Mouse (Mus musculus): ENCODE measurements at regions not wholly inside any gene's neighbourhood (a gene's known extent, or its start where the extent isn't known, plus 50 kb on each side); places are given as distances from the start of the nearest gene placed in this dataset.

GRCm38 (mm10) chr3:132417742-132418141 lies 211.9 kb upstream of the Gimd1 start:
- ATAC-seq (ENCODE audit: low FRiP score, low read depth): no peak
- H3K9ac ChIP-seq (replicated peaks): no peak overlapping the region
- H3K4me1 ChIP-seq: no peaks in the 10 kb centered on the region
- H3K9me3 ChIP-seq: no peaks in the 10 kb centered on the region
- H3K27ac ChIP-seq (replicated peaks): no peak overlapping the region
- no peaks in the 10 kb centered on the region for H3K36me3 ChIP-seq
- H3K4me2 ChIP-seq (replicated peaks): no peak overlapping the region
- no peak overlapping the region for H3K4me3 ChIP-seq
- WGBS: 66% methylated on average over 2 of the region's 2 CpGs
- no peaks in the 10 kb centered on the region for H3K27me3 ChIP-seq

GRCm38 (mm10) chr3:132425819-132426671 lies 203.6 kb upstream of the Gimd1 start:
- no peak overlapping the region for H3K4me2 ChIP-seq (replicated peaks)
- H3K9me3 ChIP-seq: no peaks in the 10 kb centered on the region
- no peaks in the 10 kb centered on the region for H3K27me3 ChIP-seq
- no peaks in the 10 kb centered on the region for H3K4me1 ChIP-seq
- no peak overlapping the region for H3K27ac ChIP-seq (replicated peaks)
- no peaks in the 10 kb centered on the region for H3K36me3 ChIP-seq
- no peak for ATAC-seq (ENCODE audit: low FRiP score, low read depth)
- H3K9ac ChIP-seq (replicated peaks): no peak overlapping the region
- 73% methylated on average over 11 of the region's 11 CpGs for whole genome bisulfite sequencing
- H3K4me3 ChIP-seq: no peak overlapping the region

- no peak for ATAC-seq (ENCODE audit: low FRiP score, low read depth)
- H3K9me3 ChIP-seq: no peaks in the 10 kb centered on the region
- no peaks in the 10 kb centered on the region for H3K36me3 ChIP-seq
- H3K4me2 ChIP-seq (replicated peaks): no peak overlapping the region
- no peaks in the 10 kb centered on the region for H3K27me3 ChIP-seq
- no peak overlapping the region for H3K9ac ChIP-seq (replicated peaks)
- 62% methylated on average over 9 of the region's 9 CpGs for WGBS
- no peak overlapping the region for H3K27ac ChIP-seq (replicated peaks)
- no peak overlapping the region for H3K4me3 ChIP-seq
- H3K4me1 ChIP-seq: no peaks in the 10 kb centered on the region
Observed at GRCm38 (mm10) chr3:132427244-132427643, 202.4 kb upstream of the Gimd1 start.

GRCm38 (mm10) chr3:132428148-132428547 lies 201.5 kb upstream of the Gimd1 start:
- 88% methylated on average over 17 of the region's 17 CpGs for WGBS
- ATAC-seq (ENCODE audit: low FRiP score, low read depth): no peak

GRCm38 (mm10) chr3:132431805-132432204 lies 197.8 kb upstream of the Gimd1 start:
- H3K4me1 ChIP-seq: no peaks in the 10 kb centered on the region
- no peak overlapping the region for H3K4me2 ChIP-seq (replicated peaks)
- no peaks in the 10 kb centered on the region for H3K36me3 ChIP-seq
- no peaks in the 10 kb centered on the region for H3K9me3 ChIP-seq
- H3K27ac ChIP-seq (replicated peaks): no peak overlapping the region
- no peak overlapping the region for H3K9ac ChIP-seq (replicated peaks)
- ATAC-seq (ENCODE audit: low FRiP score, low read depth): no peak
- no peak overlapping the region for H3K4me3 ChIP-seq
- H3K27me3 ChIP-seq: no peaks in the 10 kb centered on the region

More at GRCm38 (mm10) chr3:132428148-132428547, 201.5 kb upstream of the Gimd1 start:
- no peak overlapping the region for H3K4me2 ChIP-seq (replicated peaks)
- H3K27ac ChIP-seq (replicated peaks): no peak overlapping the region
- H3K4me3 ChIP-seq: no peak overlapping the region
- no peaks in the 10 kb centered on the region for H3K9me3 ChIP-seq
- no peaks in the 10 kb centered on the region for H3K4me1 ChIP-seq
- H3K36me3 ChIP-seq: no peaks in the 10 kb centered on the region
- H3K9ac ChIP-seq (replicated peaks): no peak overlapping the region
- H3K27me3 ChIP-seq: no peaks in the 10 kb centered on the region

- Histone ChIP-seq H3K4me1 (no peaks in the 10 kb centered on the region), H3K27ac (replicated peaks) (no peak overlapping the region), H3K9me3 (no peaks in the 10 kb centered on the region), H3K36me3 (no peaks in the 10 kb centered on the region), H3K9ac (replicated peaks) (no peak overlapping the region), H3K4me3 (no peak overlapping the region), H3K27me3 (no peaks in the 10 kb centered on the region), H3K4me2 (replicated peaks) (no peak overlapping the region)
- no peak for ATAC-seq (ENCODE audit: low FRiP score, low read depth)
- WGBS: 91% methylated on average over 6 of the region's 6 CpGs
Observed at GRCm38 (mm10) chr3:132441226-132441625, 188.4 kb upstream of the Gimd1 start.

GRCm38 (mm10) chr3:132453927-132454326 lies 175.7 kb upstream of the Gimd1 start:
- H3K36me3 ChIP-seq: no peaks in the 10 kb centered on the region
- WGBS: 63% methylated on average over 4 of the region's 4 CpGs
- no peak overlapping the region for H3K27ac ChIP-seq (replicated peaks)
- H3K9me3 ChIP-seq: no peaks in the 10 kb centered on the region
- no peaks in the 10 kb centered on the region for H3K4me1 ChIP-seq
- no peaks in the 10 kb centered on the region for H3K27me3 ChIP-seq
- no peak for ATAC-seq (ENCODE audit: low FRiP score, low read depth)
- no peak overlapping the region for H3K9ac ChIP-seq (replicated peaks)
- H3K4me2 ChIP-seq (replicated peaks): no peak overlapping the region
- H3K4me3 ChIP-seq: no peak overlapping the region

- Histone ChIP-seq H3K27ac (replicated peaks) (no peak overlapping the region), H3K36me3 (no peaks in the 10 kb centered on the region), H3K9ac (replicated peaks) (no peak overlapping the region), H3K4me3 (no peak overlapping the region), H3K4me1 (no peaks in the 10 kb centered on the region), H3K27me3 (no peaks in the 10 kb centered on the region), H3K9me3 (no peaks in the 10 kb centered on the region), H3K4me2 (replicated peaks) (no peak overlapping the region)
- ATAC-seq (ENCODE audit: low FRiP score, low read depth): no peak
- WGBS: 79% methylated on average over 5 of the region's 5 CpGs
Observed at GRCm38 (mm10) chr3:132462348-132462959, 167.2 kb upstream of the Gimd1 start.

- 46% methylated on average over 4 of the region's 4 CpGs for WGBS
- no peaks in the 10 kb centered on the region for H3K36me3 ChIP-seq
- no peaks in the 10 kb centered on the region for H3K4me1 ChIP-seq
- no peak overlapping the region for H3K4me2 ChIP-seq (replicated peaks)
- no peak overlapping the region for H3K9ac ChIP-seq (replicated peaks)
- no peak overlapping the region for H3K27ac ChIP-seq (replicated peaks)
- H3K27me3 ChIP-seq: no peaks in the 10 kb centered on the region
- H3K9me3 ChIP-seq: no peaks in the 10 kb centered on the region
- no peak for ATAC-seq (ENCODE audit: low FRiP score, low read depth)
- H3K4me3 ChIP-seq: no peak overlapping the region
Observed at GRCm38 (mm10) chr3:132471070-132471469, 158.6 kb upstream of the Gimd1 start.

- 92% methylated on average over 5 of the region's 5 CpGs for WGBS
- Histone ChIP-seq H3K36me3 (no peaks in the 10 kb centered on the region), H3K27me3 (no peaks in the 10 kb centered on the region), H3K9me3 (no peaks in the 10 kb centered on the region), H3K9ac (replicated peaks) (no peak overlapping the region), H3K27ac (replicated peaks) (no peak overlapping the region), H3K4me2 (replicated peaks) (no peak overlapping the region), H3K4me3 (no peak overlapping the region), H3K4me1 (no peaks in the 10 kb centered on the region)
- ATAC-seq (ENCODE audit: low FRiP score, low read depth): no peak
Observed at GRCm38 (mm10) chr3:132477768-132478167, 151.9 kb upstream of the Gimd1 start.

GRCm38 (mm10) chr3:132479275-132479674 lies 150.3 kb upstream of the Gimd1 start:
- no peaks in the 10 kb centered on the region for H3K27me3 ChIP-seq
- no peak overlapping the region for H3K27ac ChIP-seq (replicated peaks)
- H3K36me3 ChIP-seq: no peaks in the 10 kb centered on the region
- no peak overlapping the region for H3K4me2 ChIP-seq (replicated peaks)
- ATAC-seq (ENCODE audit: low FRiP score, low read depth): no peak
- no peaks in the 10 kb centered on the region for H3K9me3 ChIP-seq
- no peaks in the 10 kb centered on the region for H3K4me1 ChIP-seq
- H3K4me3 ChIP-seq: no peak overlapping the region
- no peak overlapping the region for H3K9ac ChIP-seq (replicated peaks)
- WGBS: 78% methylated on average over 2 of the region's 2 CpGs

- Histone ChIP-seq H3K9me3 (no peaks in the 10 kb centered on the region), H3K4me1 (no peaks in the 10 kb centered on the region), H3K4me3 (no peak overlapping the region), H3K9ac (replicated peaks) (no peak overlapping the region), H3K27ac (replicated peaks) (no peak overlapping the region), H3K36me3 (no peaks in the 10 kb centered on the region), H3K27me3 (no peaks in the 10 kb centered on the region), H3K4me2 (replicated peaks) (no peak overlapping the region)
- ATAC-seq (ENCODE audit: low FRiP score, low read depth): no peak
- WGBS: 91% methylated on average over 2 of the region's 2 CpGs
Observed at GRCm38 (mm10) chr3:132484814-132485213, 144.8 kb upstream of the Gimd1 start.
